Mouse (Mus musculus): Measurements from ENCODE around the gene Hdac7. TPM values are rescaled to one million over a fixed set of nuclear protein-coding genes. Genes with fewer than 3 reads are reported as not detected.

Gene Hdac7
- polyA plus RNA-seq, 1 experiment = 57.5 TPM

GRCm38 (mm10) chr15:97860353-97860752, 16.1 kb upstream of the Hdac7 start:
- no peak for DNase-seq (ENCODE audit: extremely low spot score in 1 of 2, low spot score in 1 of 2)

GRCm38 (mm10) chr15:97858431-97858830, 14.1 kb upstream of the Hdac7 start:
- no peak for DNase-seq (ENCODE audit: extremely low spot score in 1 of 2, low spot score in 1 of 2)

GRCm38 (mm10) chr15:97854551-97854950, 10.2 kb upstream of the Hdac7 start:
- DNase-seq (ENCODE audit: extremely low spot score in 1 of 2, low spot score in 1 of 2) = peak in 1 of 2 experiments; percentile 65

- no peak for DNase-seq (ENCODE audit: extremely low spot score in 1 of 2, low spot score in 1 of 2)
These were observed 9.8 kb upstream of the Hdac7 start for GRCm38 (mm10) chr15:97854059-97854458.

GRCm38 (mm10) chr15:97852291-97852690, 8.0 kb upstream of the Hdac7 start:
- DNase-seq (ENCODE audit: extremely low spot score in 1 of 2, low spot score in 1 of 2) = no peak

GRCm38 (mm10) chr15:97851011-97851410, 6.7 kb upstream of the Hdac7 start:
- DNase-seq (ENCODE audit: extremely low spot score in 1 of 2, low spot score in 1 of 2) = no peak

GRCm38 (mm10) chr15:97850441-97850840, 6.1 kb upstream of the Hdac7 start:
- no peak for DNase-seq (ENCODE audit: extremely low spot score in 1 of 2, low spot score in 1 of 2)

GRCm38 (mm10) chr15:97849116-97849911, 5.0 kb upstream of the Hdac7 start:
- peak; percentile 80 to 95 for DNase-seq (ENCODE audit: extremely low spot score in 1 of 2, low spot score in 1 of 2)

- no peak for DNase-seq (ENCODE audit: extremely low spot score in 1 of 2, low spot score in 1 of 2)
These were observed 3.6 kb upstream of the Hdac7 start for GRCm38 (mm10) chr15:97847866-97848265.

- DNase-seq (ENCODE audit: extremely low spot score in 1 of 2, low spot score in 1 of 2) = no peak
These were observed 3.0 kb upstream of the Hdac7 start for GRCm38 (mm10) chr15:97847285-97847684.

- DNase-seq (ENCODE audit: extremely low spot score in 1 of 2, low spot score in 1 of 2) = no peak
These were observed 2.0 kb upstream of the Hdac7 start for GRCm38 (mm10) chr15:97846121-97846882.

GRCm38 (mm10) chr15:97843247-97843651, 1.1 kb downstream of the Hdac7 start:
- no peak for DNase-seq (ENCODE audit: extremely low spot score in 1 of 2, low spot score in 1 of 2)

GRCm38 (mm10) chr15:97842058-97842457, 2.2 kb downstream of the Hdac7 start:
- DNase-seq (ENCODE audit: extremely low spot score in 1 of 2, low spot score in 1 of 2) = no peak

- DNase-seq (ENCODE audit: extremely low spot score in 1 of 2, low spot score in 1 of 2) = no peak
These were observed 2.9 kb downstream of the Hdac7 start for GRCm38 (mm10) chr15:97841383-97841782.

GRCm38 (mm10) chr15:97840781-97841180, 3.5 kb downstream of the Hdac7 start:
- no peak for DNase-seq (ENCODE audit: extremely low spot score in 1 of 2, low spot score in 1 of 2)

- DNase-seq (ENCODE audit: extremely low spot score in 1 of 2, low spot score in 1 of 2) = no peak
These were observed 4.3 kb downstream of the Hdac7 start for GRCm38 (mm10) chr15:97839991-97840455.

- DNase-seq (ENCODE audit: extremely low spot score in 1 of 2, low spot score in 1 of 2) = no peak
These were observed 4.8 kb downstream of the Hdac7 start for GRCm38 (mm10) chr15:97839473-97839872.

GRCm38 (mm10) chr15:97839012-97839411, 5.3 kb downstream of the Hdac7 start:
- DNase-seq (ENCODE audit: extremely low spot score in 1 of 2, low spot score in 1 of 2) = no peak

- no peak for DNase-seq (ENCODE audit: extremely low spot score in 1 of 2, low spot score in 1 of 2)
These were observed 5.9 kb downstream of the Hdac7 start for GRCm38 (mm10) chr15:97838395-97838794.

- no peak for DNase-seq (ENCODE audit: extremely low spot score in 1 of 2, low spot score in 1 of 2)
These were observed 6.7 kb downstream of the Hdac7 start for GRCm38 (mm10) chr15:97837491-97838061.

GRCm38 (mm10) chr15:97836894-97837247, 7.4 kb downstream of the Hdac7 start:
- DNase-seq (ENCODE audit: extremely low spot score in 1 of 2, low spot score in 1 of 2) = no peak

All from frontal cortex, adult 2 months (tissue).